Mouse (Mus musculus) megakaryocyte, embryonic 14.5 days (primary cell): ENCODE data around the gene Tfb1m.

Experiments used
- FLI1 ChIP-seq: IDR thresholded peaks from 2 replicates; pipeline ENCODE4 v1.6.1; 2012; ENCODE audit warnings: low read length, inconsistent platforms, mixed read lengths
- GATA1 ChIP-seq: IDR thresholded peaks from 3 replicates; pipeline ENCODE4 v1.6.1; 2012; ENCODE audit warnings: mixed read lengths, low read length, inconsistent platforms, borderline replicate concordance

DNA sequence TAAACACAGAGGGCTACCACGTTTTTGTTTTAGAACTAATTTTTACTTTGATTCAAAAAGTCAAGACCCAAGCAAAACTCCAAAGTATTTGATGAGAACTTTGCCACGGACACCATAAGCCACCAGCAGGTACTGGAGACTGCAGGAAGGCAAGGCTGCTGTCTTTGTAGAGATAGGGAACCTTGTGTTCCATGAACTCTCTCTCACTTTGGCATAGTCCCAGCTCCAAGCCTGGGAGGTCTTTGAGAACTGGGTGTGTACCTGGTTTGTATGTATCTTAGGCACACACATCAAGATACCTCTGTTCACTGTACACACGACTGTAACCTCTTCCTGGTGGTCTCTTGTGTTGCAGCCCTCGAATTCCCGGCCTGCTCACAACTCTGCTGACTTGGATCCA lies 43.3 kb downstream of the Tfb1m start:
- TF ChIP-seq FLI1 (no peak), GATA1 (no peak)
